ENCODE assay signal across 8 mouse cellular contexts in genomic region chr1:171113873-171114299, GRCm38 (mm10). TPM values are rescaled to one million over a fixed set of nuclear protein-coding genes. Genes with fewer than 3 reads are reported as not detected.
DNase-seq lines count a peak whose midpoint lies in the region; ATAC-seq and TF ChIP-seq lines count a peak whose summit lies in the region.

Cfap126 (plus strand) TSS chr1:171113918.

- intact Hi-C loops in heart, postnatal 25 days (cut with DNase I): loop anchor here (2.0 to 10.0 kb wide), 2 partner anchors 167 to 361 kb away; partner anchors contain the start of gene Ppox

- no peak for TF ChIP-seq CTCF in ES-Bruce4 (IDR thresholded peaks at IDR 0.05; ENCODE audit: low read depth, low read length)
- TF ChIP-seq CTCF in lung, adult 2 months (IDR thresholded peaks at IDR 0.05; ENCODE audit: insufficient read depth, low read length): no peak

- H3K4me1 ChIP-seq in ES-Bruce4 (ENCODE audit: control insufficient read depth, insufficient read depth, low read length): no peaks in the 10 kb centered on the region
- H3K4me1 ChIP-seq in forebrain, embryonic 14.5 days (ENCODE audit: control insufficient read depth, insufficient read depth, low read length): peaks cover 12% of the 10 kb centered on the region; the same call in 1 of the 2 replicates
- H3K4me1 ChIP-seq in lung, adult 2 months (ENCODE audit: control insufficient read depth, insufficient read depth, low read length): peaks cover 5% of the 10 kb centered on the region; the same call in 1 of the 2 replicates
- H3K4me1 ChIP-seq in neural tube, embryonic 14.5 days (ENCODE audit: control insufficient read depth, insufficient read depth, low read length): 0 out of 2 replicates have a peak, but pooled peaks cover 11% of the 10 kb centered on the region

- peak within 1 kb of the TSS; percentile 63 for H3K4me2 ChIP-seq in forebrain, embryonic 14.5 days (ENCODE audit: low read length)
- H3K4me2 ChIP-seq in neural tube, embryonic 14.5 days (ENCODE audit: low read depth, low read length): peak within 1 kb of the TSS; percentile 61

- peak within 1 kb of the TSS; percentile 73 for H3K27ac ChIP-seq in ES-Bruce4 (ENCODE audit: insufficient read depth, low read length)
- peak within 1 kb of the TSS; percentile 23; the same call in 1 of the 2 replicates for H3K27ac ChIP-seq in forebrain, embryonic 14.5 days (ENCODE audit: low read depth, low read length)
- no peak within 1 kb of the TSS; the same call in 1 of the 2 replicates for H3K27ac ChIP-seq in neural tube, embryonic 14.5 days (ENCODE audit: low read depth, low read length)

- H3K9me3 ChIP-seq in ES-Bruce4 (replicated peaks; ENCODE audit: control insufficient read depth, insufficient read depth, low read length, poor library complexity, severe bottlenecking): no peaks in the 10 kb centered on the region
- no peaks in the 10 kb centered on the region for H3K9me3 ChIP-seq in forebrain, embryonic 14.5 days (replicated peaks; ENCODE audit: control insufficient read depth, low read length)
- no peaks in the 10 kb centered on the region for H3K9me3 ChIP-seq in neural tube, embryonic 14.5 days (ENCODE audit: control insufficient read depth, low read length)

- 0 out of 2 replicates have a peak, but pooled peaks have one; percentile 15 for TF ChIP-seq EP300 in ES-Bruce4 (IDR thresholded peaks at IDR 0.05; ENCODE audit: insufficient read depth, low read depth, low read length)

- H3K36me3 ChIP-seq in ES-Bruce4 (ENCODE audit: control insufficient read depth, insufficient read depth, low read length, poor library complexity, severe bottlenecking): no peaks in the 10 kb centered on the region
- no peaks in the 10 kb centered on the region for H3K36me3 ChIP-seq in forebrain, embryonic 14.5 days (ENCODE audit: control insufficient read depth, insufficient read depth, low read length)
- H3K36me3 ChIP-seq in neural tube, embryonic 14.5 days (ENCODE audit: control insufficient read depth, insufficient read depth, low read length): no peaks in the 10 kb centered on the region

- no peaks in the 10 kb centered on the region for H3K27me3 ChIP-seq in ES-Bruce4 (ENCODE audit: control insufficient read depth, insufficient read depth, low read length, poor library complexity, severe bottlenecking)
- no peaks in the 10 kb centered on the region for H3K27me3 ChIP-seq in forebrain, embryonic 14.5 days (replicated peaks; ENCODE audit: control insufficient read depth, insufficient read depth, low read length)
- H3K27me3 ChIP-seq in neural tube, embryonic 14.5 days (ENCODE audit: control insufficient read depth, insufficient read depth, low read length): no peaks in the 10 kb centered on the region

- ATAC-seq in forebrain, embryonic 14.5 days: 0 out of 2 replicates have a peak, but pooled peaks have one; percentile 1
- peak; percentile 5; the same call in 1 of the 2 replicates for ATAC-seq in neural tube, embryonic 14.5 days (ENCODE audit: low read depth)

- TF ChIP-seq POLR2A in ES-Bruce4 (IDR thresholded peaks at IDR 0.05; ENCODE audit: insufficient read depth, low read length): peak; percentile 46
- peak; percentile 86 for TF ChIP-seq POLR2A in lung, adult 2 months (IDR thresholded peaks at IDR 0.05; ENCODE audit: borderline replicate concordance, extremely low read depth, low read depth, low read length)

- peak within 1 kb of the TSS; percentile 64 for H3K9ac ChIP-seq in ES-Bruce4 (ENCODE audit: low read depth, poor library complexity, severe bottlenecking)
- H3K9ac ChIP-seq in forebrain, embryonic 14.5 days (ENCODE audit: low read length): peak within 1 kb of the TSS; percentile 68
- peak within 1 kb of the TSS; percentile 50 for H3K9ac ChIP-seq in neural tube, embryonic 14.5 days (replicated peaks; ENCODE audit: low read depth, low read length)

- under 1% methylated on average over 24 of the region's 24 CpGs for WGBS in forebrain, embryonic 14.5 days
- under 1% methylated on average over 24 of the region's 24 CpGs for WGBS in lung, adult 2 months
- WGBS in neural tube, embryonic 14.5 days: under 1% methylated on average over 24 of the region's 24 CpGs

- peak within 1 kb of the TSS; percentile 85 for H3K4me3 ChIP-seq in ES-Bruce4 (ENCODE audit: low read depth, low read length)
- H3K4me3 ChIP-seq in forebrain, embryonic 14.5 days (ENCODE audit: low read depth, low read length): peak within 1 kb of the TSS; percentile 41
- H3K4me3 ChIP-seq in lung, adult 2 months (replicated peaks; ENCODE audit: extremely low read depth, low read depth, low read length): peak within 1 kb of the TSS; percentile 67
- peak within 1 kb of the TSS; percentile 36 for H3K4me3 ChIP-seq in neural tube, embryonic 14.5 days (ENCODE audit: low read depth, low read length)

- DNase-seq in cerebellum, adult 11 months: peak; percentile 68
- peak; percentile 52 for DNase-seq in forebrain, embryonic 14.5 days (ENCODE audit: low spot score)
- peak; percentile 90 for DNase-seq in heart, postnatal 25 days (ENCODE audit: low spot score)
- peak; percentile 31 to 42 for DNase-seq in layer of hippocampus, adult 18-20 months (ENCODE audit: low spot score in 2 of 2)
- peak; percentile 84 for DNase-seq in lung, adult 2 months
- DNase-seq in testis, postnatal 10 days (ENCODE audit: low spot score): peak; percentile 71

RNA-seq across cellular contexts. Expression of gene Cfap126, which starts in this region (rescaled TPM):
- 6.4 and 7.5 TPM in 2 replicates for polyA plus RNA-seq in ES-Bruce4 (2011; ENCODE audit: insufficient read depth, insufficient read length, low read depth, missing spikeins)
- polyA plus RNA-seq in forebrain, embryonic 14.5 days (2014; fragmentation: Nextera tagmentation; extraction: Ambion mirVana): 7.2 and 8.8 TPM in 2 replicates
- total RNA-seq in heart, postnatal 25 days (2021): 1 to 10 TPM in 1 of 2 experiments, under 1 TPM in 1; 0.34 to 1.1 TPM
- 1 to 10 TPM; 1.5 to 2.0 TPM for total RNA-seq in layer of hippocampus, adult 18-20 months (2021)
- polyA plus RNA-seq in lung, adult 2 months (2012; rRNA removed): 28.2 and 45.5 TPM in 2 replicates
- polyA plus RNA-seq in neural tube, embryonic 14.5 days (2014; fragmentation: Nextera tagmentation; extraction: Ambion mirVana): 2.4 and 5.0 TPM in 2 replicates

Comparison
In these comparisons a context has a peak if more than half of its experiments do, and no peak if none do; other contexts are left out.
1. DNase-seq: peak in every context shown above with its lines; median percentile 90 in heart, postnatal 25 days; 84 in lung, adult 2 months; 71 in testis, postnatal 10 days; 68 in cerebellum, adult 11 months; 52 in forebrain, embryonic 14.5 days; 36 in layer of hippocampus, adult 18-20 months.